In genomic region chr9:107654585-107654984, GRCm38 (mm10) we compare ENCODE assay signal across 22 mouse cellular contexts. TPM values are rescaled to one million over a fixed set of nuclear protein-coding genes. Genes with fewer than 3 reads are reported as not detected.
"Had no signal": no experiment of that assay in that cellular context is flagged by ENCODE, and none has a peak within 500 bp of the region (broad histone marks: within the 10 kb centered on the region; RNA-seq: fewer than 3 reads in every experiment).

No protein-coding gene starts in this region.

- H3K4me3 ChIP-seq: midbrain, embryonic 10.5 days; midbrain, embryonic 12.5 days; myocyte; neural tube, embryonic 13.5 days; neural tube, embryonic 15.5 days; stomach, embryonic 15.5 days had no signal

- H3K9me3 ChIP-seq: midbrain, embryonic 10.5 days; midbrain, embryonic 12.5 days; neural tube, embryonic 13.5 days; neural tube, embryonic 15.5 days; stomach, embryonic 15.5 days had no signal

- DNase-seq: lung, adult 18-20 months; lung, embryonic 14.5 days; lung, postnatal 10 days; midbrain, embryonic 14.5 days; retina, postnatal 1 day; right cerebral cortex, adult 18-20 months; right cerebral cortex, postnatal 25 days; right cerebral cortex, postnatal 4 days; thymus, adult 2 months; thymus, postnatal 25 days; thymus, postnatal 4 days had no signal

- H3K9ac ChIP-seq: lung, embryonic 14.5 days; midbrain, embryonic 12.5 days; neural tube, embryonic 13.5 days; neural tube, embryonic 15.5 days; stomach, embryonic 15.5 days had no signal

- H3K4me2 ChIP-seq: lung, embryonic 14.5 days; midbrain, embryonic 12.5 days; neural tube, embryonic 13.5 days; neural tube, embryonic 15.5 days; stomach, embryonic 15.5 days had no signal

- H3K27me3 ChIP-seq: midbrain, embryonic 12.5 days; neural tube, embryonic 13.5 days; neural tube, embryonic 15.5 days; stomach, embryonic 15.5 days had no signal

- H3K27ac ChIP-seq: midbrain, embryonic 12.5 days; neural tube, embryonic 13.5 days; neural tube, embryonic 15.5 days; stomach, embryonic 15.5 days; stomach, postnatal 0 days had no signal

- H3K36me3 ChIP-seq: midbrain, embryonic 12.5 days; neural tube, embryonic 13.5 days; neural tube, embryonic 15.5 days; stomach, embryonic 15.5 days had no signal

- ATAC-seq: midbrain, embryonic 16.5 days had no signal

RNA-seq across cellular contexts. Expression of gene Slc38a3, which starts 14.7 kb away (rescaled TPM):
- total RNA-seq: megakaryocyte, adult 5-6 weeks; megakaryocyte-erythroid progenitor cell, adult 5-6 weeks had no signal

RNA-seq across cellular contexts. Expression of gene Gnat1, which starts 24.9 kb away (rescaled TPM):
- total RNA-seq: megakaryocyte, adult 5-6 weeks; megakaryocyte-erythroid progenitor cell, adult 5-6 weeks had no signal
- polyA plus RNA-seq: myocyte; spleen, adult 2 months had no signal

RNA-seq across cellular contexts. Expression of gene Sema3b, which starts 45.6 kb away (rescaled TPM):
- total RNA-seq: megakaryocyte, adult 5-6 weeks had no signal

RNA-seq across cellular contexts. Expression of gene Sema3f, which starts 55.7 kb away (rescaled TPM):
- total RNA-seq: megakaryocyte, adult 5-6 weeks had no signal
